Mouse (Mus musculus) G1E-ER4 (cell line): Measurements from ENCODE around the gene Wdr11. TPM values are rescaled to one million over a fixed set of nuclear protein-coding genes. Genes with fewer than 3 reads are reported as not detected.

ENCODE experiments used
- GATA1 ChIP-seq: IDR thresholded peaks from one replicate; pipeline ENCODE4 v1.8.0; 2012; ENCODE audit warnings: low read length, inconsistent platforms
- polyA plus RNA-seq: library from polyadenylated mRNA; stranded (reverse); fragments of >175 nt; gene quantifications from 2 replicates; pipeline ENCODE4 v1.2.3, GENCODE M21; 2012

Gene Wdr11
- polyA plus RNA-seq, 1 experiment, result 4.0 TPM

DNA sequence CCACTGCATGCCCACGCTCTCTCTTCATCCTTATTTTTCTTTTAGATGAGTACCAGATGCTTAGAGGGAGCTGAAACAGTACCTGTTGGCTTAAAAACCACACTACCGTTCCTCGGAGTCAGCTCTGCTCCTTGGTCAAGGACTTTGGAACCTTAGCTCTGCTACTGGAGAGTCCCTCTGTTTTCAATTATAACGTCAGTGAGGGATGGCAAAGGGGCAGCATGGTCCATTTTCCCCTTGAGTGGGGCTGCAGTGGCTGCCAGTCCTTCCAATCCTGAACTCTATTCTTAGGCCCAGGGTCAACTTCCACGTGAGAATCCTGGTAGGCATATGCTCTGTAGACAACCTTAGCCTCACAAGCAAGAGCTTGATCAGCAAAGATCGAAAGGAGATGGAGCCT, 48.2 kb downstream of the Wdr11 start:
- no peak for TF ChIP-seq GATA1

DNA sequence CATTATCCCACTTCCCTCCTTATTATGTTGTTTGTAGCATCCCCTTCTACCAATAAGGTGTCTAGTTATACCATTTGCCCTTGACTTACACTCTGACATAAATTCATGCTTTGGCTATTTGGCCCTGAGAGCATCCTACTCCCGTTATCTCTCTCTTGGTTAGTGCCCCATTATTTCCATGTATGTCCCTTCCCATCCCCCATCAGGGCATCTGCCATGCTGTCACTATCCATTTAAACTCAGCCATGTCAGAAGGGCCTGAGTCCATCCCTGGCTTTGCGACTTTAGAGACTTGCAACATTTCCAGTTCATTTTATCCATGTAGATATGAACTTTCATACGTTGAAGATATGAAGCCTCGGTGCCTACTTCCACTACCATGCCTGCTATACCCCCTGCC, 51.6 kb downstream of the Wdr11 start:
- TF ChIP-seq GATA1, result no peak

GRCm38 (mm10) chr7:129647798-129648197, 56.1 kb downstream of the Wdr11 start:
- TF ChIP-seq GATA1, result no peak

- no peak for TF ChIP-seq GATA1
Observed at GRCm38 (mm10) chr7:129648938-129649337, 57.3 kb downstream of the Wdr11 start.

DNA sequence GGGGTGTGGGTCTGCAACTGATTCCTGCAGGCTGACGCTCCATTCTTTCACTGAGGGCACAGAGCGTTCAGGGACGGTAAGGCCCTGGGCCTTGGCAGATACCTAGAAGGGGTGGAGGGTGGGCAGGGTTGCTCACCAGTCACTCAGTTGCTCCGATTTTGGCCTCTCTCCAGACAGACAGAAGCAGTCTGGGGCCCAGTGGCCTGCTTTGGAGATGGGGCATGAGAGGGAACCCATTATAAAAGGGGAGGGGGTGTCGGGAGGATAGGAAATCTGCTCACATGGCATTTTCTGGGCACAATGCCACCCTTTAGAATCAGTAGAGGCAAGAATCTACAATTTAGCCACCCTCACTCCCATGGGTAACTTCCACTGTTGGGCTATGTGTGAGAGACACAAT, 59.1 kb downstream of the Wdr11 start:
- TF ChIP-seq GATA1, result no peak

DNA sequence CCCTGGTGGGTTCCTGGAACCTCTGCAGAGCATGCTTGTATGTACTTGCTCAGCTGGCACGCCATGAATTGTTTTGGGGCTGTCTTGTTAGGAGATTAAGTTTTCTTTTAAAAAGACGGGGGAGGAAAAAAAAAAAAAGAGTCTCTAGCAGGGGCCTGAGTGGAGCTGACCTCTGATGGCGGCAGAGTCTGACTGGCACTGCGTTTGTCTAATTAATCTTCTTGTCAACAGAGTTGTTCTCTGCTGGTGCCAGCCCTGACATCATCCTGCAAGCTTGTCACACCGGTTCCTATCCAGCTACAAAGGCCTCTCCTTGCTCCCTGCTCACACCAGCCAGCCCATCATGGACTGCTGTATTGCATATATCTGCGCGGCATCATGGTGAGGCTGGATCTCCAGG, 60.1 kb downstream of the Wdr11 start:
- TF ChIP-seq GATA1, result no peak

- TF ChIP-seq GATA1, result no peak
Observed at GRCm38 (mm10) chr7:129652901-129653460, 61.3 kb downstream of the Wdr11 start.

DNA sequence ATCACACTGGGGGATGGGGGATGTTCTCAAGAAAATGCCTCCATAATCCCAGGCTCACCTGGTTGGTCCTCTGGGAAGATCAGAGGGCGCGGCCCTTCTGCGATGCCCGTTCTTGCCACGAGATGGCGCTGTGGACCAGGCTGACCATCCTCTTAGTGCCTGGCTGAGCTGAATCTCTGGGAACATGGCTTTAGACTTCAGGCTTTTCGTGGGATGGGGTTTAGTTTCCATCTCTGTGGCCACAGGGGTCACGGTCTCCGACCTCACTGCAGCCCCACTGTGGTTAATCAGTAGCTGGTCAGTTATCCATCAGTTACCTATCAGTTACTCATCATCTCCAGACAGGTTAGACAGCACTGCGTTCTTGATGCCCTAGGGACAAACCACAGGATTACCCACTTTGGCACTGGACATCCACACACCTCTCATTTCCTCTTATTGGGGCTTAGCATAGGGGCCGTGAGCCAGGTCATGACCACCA, 62.2 kb downstream of the Wdr11 start:
- TF ChIP-seq GATA1, result no peak

- TF ChIP-seq GATA1, result no peak
Observed at GRCm38 (mm10) chr7:129654923-129655322, 63.3 kb downstream of the Wdr11 start.

GRCm38 (mm10) chr7:129655604-129656226, 64.1 kb downstream of the Wdr11 start:
- TF ChIP-seq GATA1, result no peak

DNA sequence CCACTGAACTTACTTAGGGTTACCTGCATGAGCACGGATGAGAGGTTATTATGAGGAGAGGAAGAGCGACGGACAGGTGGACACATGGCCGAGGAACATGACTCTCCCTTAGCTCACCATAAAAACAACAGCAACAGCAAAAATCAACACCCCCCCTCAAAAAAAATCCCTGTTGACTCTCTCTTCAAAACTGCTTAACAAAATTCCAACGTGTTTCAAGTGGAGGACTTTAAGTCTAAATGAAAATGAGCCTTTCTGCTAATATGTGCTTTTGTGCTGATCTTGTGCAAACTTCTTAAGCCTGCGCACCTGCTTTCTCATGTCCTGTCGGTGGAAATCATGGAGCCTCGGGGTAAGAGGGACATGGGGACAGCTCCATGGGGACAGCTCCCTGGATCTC, 66.2 kb downstream of the Wdr11 start:
- no peak for TF ChIP-seq GATA1

DNA sequence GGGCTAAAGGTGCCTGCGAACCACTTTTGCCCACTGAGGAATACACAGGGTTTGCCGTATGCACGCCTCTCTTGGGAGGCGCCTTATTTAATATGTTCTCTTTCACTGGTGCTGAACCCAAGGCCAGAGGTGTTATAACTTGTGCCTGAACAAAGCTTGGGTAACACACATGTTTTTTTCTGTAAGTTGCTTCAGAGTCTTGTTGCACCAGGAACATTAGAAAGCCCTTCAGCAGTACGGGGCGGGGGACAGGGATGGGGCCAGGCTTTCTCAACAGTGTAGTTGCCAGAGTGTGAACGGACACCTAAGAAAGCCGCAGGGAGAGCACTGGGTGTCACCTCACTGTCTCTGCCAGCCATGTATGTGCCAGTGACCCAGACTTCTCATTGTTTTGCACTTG, 68.1 kb downstream of the Wdr11 start:
- TF ChIP-seq GATA1, result no peak

GRCm38 (mm10) chr7:129660546-129660945, 68.9 kb downstream of the Wdr11 start:
- no peak for TF ChIP-seq GATA1

- TF ChIP-seq GATA1, result no peak
Observed at GRCm38 (mm10) chr7:129662051-129662789, 70.6 kb downstream of the Wdr11 start.

GRCm38 (mm10) chr7:129663781-129664505, 72.3 kb downstream of the Wdr11 start:
- no peak for TF ChIP-seq GATA1

DNA sequence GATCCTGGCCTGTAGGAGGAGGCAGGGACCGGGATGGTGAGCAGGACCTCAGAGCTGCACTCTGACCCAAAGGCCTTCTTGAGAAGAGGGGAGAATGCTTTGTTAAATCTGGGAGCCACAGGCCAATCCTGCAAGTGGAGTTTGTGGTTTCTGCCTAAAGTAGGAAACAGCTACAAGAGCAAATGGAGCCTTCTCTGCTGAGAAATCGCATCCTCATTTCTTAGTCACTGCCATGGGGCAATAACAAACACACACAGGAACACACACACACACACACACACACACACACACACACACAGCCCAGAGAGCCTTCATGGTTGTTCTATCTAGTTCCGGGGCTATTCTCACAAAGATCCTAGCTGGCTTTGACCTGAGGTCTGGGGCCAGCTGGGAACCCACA, 73.7 kb downstream of the Wdr11 start:
- no peak for TF ChIP-seq GATA1
